ENCODE assay signal across 31 mouse cellular contexts in the genomic region with DNA sequence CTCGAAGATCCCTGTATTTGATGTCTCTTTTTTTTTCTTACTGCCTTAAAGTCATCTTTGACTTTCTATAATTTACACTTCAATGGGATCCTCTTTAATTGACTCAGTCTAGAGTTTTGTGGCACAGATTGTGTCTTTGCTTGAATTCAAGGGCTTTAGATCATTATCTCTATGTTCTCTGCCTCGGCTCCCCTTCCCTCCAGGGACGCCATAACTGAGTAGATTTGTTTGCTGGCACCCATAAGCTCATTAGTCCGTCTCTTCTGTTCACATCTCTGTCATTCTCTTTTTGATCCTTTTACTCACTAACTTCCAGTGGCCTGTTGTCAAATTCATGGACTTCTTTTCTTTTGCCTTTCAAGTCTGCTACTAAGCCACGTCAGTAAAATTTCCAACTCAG.
"Had no signal": no experiment of that assay in that cellular context is flagged by ENCODE, and none has a peak within 500 bp of the region (broad histone marks: within the 10 kb centered on the region; RNA-seq: fewer than 3 reads in every experiment).

No protein-coding gene starts in this region.

- H3K9ac ChIP-seq: limb, embryonic 12.5 days; limb, embryonic 13.5 days; limb, embryonic 15.5 days; liver, embryonic 12.5 days; liver, embryonic 13.5 days; liver, embryonic 14.5 days; liver, embryonic 15.5 days; liver, postnatal 0 days; lung, embryonic 14.5 days; lung, embryonic 15.5 days; midbrain, embryonic 12.5 days; midbrain, embryonic 13.5 days; midbrain, embryonic 15.5 days; neural tube, embryonic 12.5 days had no signal

- H3K4me3 ChIP-seq: left cerebral cortex, adult 2 months; limb, embryonic 10.5 days; limb, embryonic 12.5 days; limb, embryonic 13.5 days; limb, embryonic 15.5 days; liver, embryonic 12.5 days; liver, embryonic 13.5 days; liver, embryonic 15.5 days; lung, embryonic 15.5 days; megakaryocyte, embryonic 14.5 days; midbrain, embryonic 12.5 days; midbrain, embryonic 13.5 days; midbrain, embryonic 15.5 days; myocyte; neural tube, embryonic 12.5 days had no signal

- H3K4me1 ChIP-seq: limb, embryonic 15.5 days; liver, embryonic 13.5 days; liver, embryonic 15.5 days; lung, embryonic 15.5 days; midbrain, embryonic 13.5 days; midbrain, embryonic 15.5 days had no signal

- DNase-seq: left cerebral cortex, postnatal 4 days; liver; liver, embryonic 13.5 days; liver, postnatal 0 days; lung, adult 18-20 months; lung, adult 2 months; lung, embryonic 14.5 days; lung, postnatal 10 days; lung, postnatal 14 days; lung, postnatal 36 days; lung, postnatal 4 days; midbrain, embryonic 14.5 days had no signal

- ATAC-seq: liver, embryonic 12.5 days; liver, postnatal 0 days; lung, postnatal 0 days; midbrain, embryonic 13.5 days; midbrain, embryonic 15.5 days; midbrain, embryonic 16.5 days had no signal

- H3K27me3 ChIP-seq: limb, embryonic 12.5 days; limb, embryonic 15.5 days; liver, embryonic 12.5 days; liver, embryonic 13.5 days; liver, embryonic 15.5 days; lung, embryonic 15.5 days; megakaryocyte, embryonic 14.5 days; midbrain, embryonic 12.5 days; midbrain, embryonic 13.5 days; midbrain, embryonic 15.5 days; neural tube, embryonic 12.5 days had no signal

- H3K36me3 ChIP-seq: limb, embryonic 10.5 days; limb, embryonic 12.5 days; limb, embryonic 13.5 days; limb, embryonic 15.5 days; liver, embryonic 12.5 days; liver, embryonic 13.5 days; liver, embryonic 15.5 days; lung, embryonic 15.5 days; midbrain, embryonic 12.5 days; midbrain, embryonic 13.5 days; midbrain, embryonic 15.5 days; neural tube, embryonic 12.5 days had no signal

- H3K27ac ChIP-seq: left cerebral cortex, adult 2 months; limb, embryonic 13.5 days; limb, embryonic 15.5 days; liver, embryonic 12.5 days; liver, embryonic 13.5 days; liver, embryonic 14.5 days; liver, embryonic 15.5 days; lung, embryonic 15.5 days; macrophage; midbrain, embryonic 12.5 days; midbrain, embryonic 13.5 days; midbrain, embryonic 15.5 days; neural tube, embryonic 12.5 days had no signal

- H3K4me2 ChIP-seq: limb, embryonic 12.5 days; limb, embryonic 13.5 days; limb, embryonic 15.5 days; liver, embryonic 11.5 days; liver, embryonic 12.5 days; liver, embryonic 13.5 days; liver, embryonic 15.5 days; lung, embryonic 14.5 days; lung, embryonic 15.5 days; midbrain, embryonic 12.5 days; midbrain, embryonic 13.5 days; midbrain, embryonic 15.5 days; neural tube, embryonic 12.5 days had no signal

- H3K9me3 ChIP-seq: limb, embryonic 10.5 days; limb, embryonic 12.5 days; limb, embryonic 13.5 days; limb, embryonic 15.5 days; liver, embryonic 12.5 days; liver, embryonic 13.5 days; liver, embryonic 15.5 days; lung, embryonic 15.5 days; megakaryocyte, embryonic 14.5 days; midbrain, embryonic 12.5 days; midbrain, embryonic 13.5 days; midbrain, embryonic 15.5 days; neural tube, embryonic 12.5 days had no signal
